Mouse (Mus musculus) MEL (cell line): ENCODE measurements around the gene Cntfr. TPM values are rescaled to one million over a fixed set of nuclear protein-coding genes. Genes with fewer than 3 reads are reported as not detected.

Experiments
- DNase-seq: peaks from one replicate; pipeline ENCODE4 v3.0.0; 2011; ENCODE audit warnings: low read depth, low spot score
- H3K27ac ChIP-seq: 2 replicates; pipeline ENCODE4 v1.5.1; 2012; ENCODE audit warnings: low read depth, mild to moderate bottlenecking, control low read depth, low read length, moderate library complexity; ENCODE audit not compliant: control insufficient read depth
- H3K27me3 ChIP-seq, 2 experiments: fragments of 150-350 bp in 1 of 2; sonication (generic) in 1 of 2; 2 replicates each; pipeline ENCODE4 v1.6.1; 2012; ENCODE audit warnings: low read length in 2 of 2, mild to moderate bottlenecking in 2 of 2, improper control_type of control experiment in 1 of 2, moderate library complexity in 1 of 2; ENCODE audit not compliant: insufficient read depth in 2 of 2, control insufficient read depth in 1 of 2
- H3K36me3 ChIP-seq, 2 experiments: 2 replicates each; pipeline ENCODE4 v1.6.1; 2012 to 2014; ENCODE audit warnings: low read length in 2 of 2, improper control_type of control experiment in 1 of 2, inconsistent platforms in 1 of 2, mild to moderate bottlenecking in 1 of 2; ENCODE audit not compliant: insufficient read depth in 2 of 2, control insufficient read depth in 1 of 2
- H3K4me1 ChIP-seq, 2 experiments: fragments of 150-350 bp in 1 of 2; sonication (generic) in 1 of 2; 2 replicates each; pipeline ENCODE4 v1.6.1; 2012; ENCODE audit warnings: low read length in 2 of 2, improper control_type of control experiment in 1 of 2, mild to moderate bottlenecking in 1 of 2; ENCODE audit not compliant: insufficient read depth in 2 of 2, control insufficient read depth in 1 of 2
- H3K4me3 ChIP-seq, 2 experiments: fragments of 150-350 bp in 1 of 2; sonication (generic) in 1 of 2; 2 replicates each; pipeline ENCODE4 v1.5.1; 2012; ENCODE audit warnings: low read depth in 2 of 2, low read length in 2 of 2, mild to moderate bottlenecking in 2 of 2, moderate library complexity in 2 of 2, control low read depth in 1 of 2, improper control_type of control experiment in 1 of 2; ENCODE audit not compliant: control insufficient read depth in 1 of 2, insufficient read depth in 1 of 2
- H3K79me2 ChIP-seq: 2 replicates; pipeline ENCODE4 v1.6.1; 2012; ENCODE audit warnings: mild to moderate bottlenecking, low read length, moderate library complexity; ENCODE audit not compliant: control insufficient read depth, poor library complexity, insufficient read depth
- H3K9ac ChIP-seq: 2 replicates; pipeline ENCODE4 v1.6.1; 2012; ENCODE audit warnings: low read depth, mild to moderate bottlenecking, control low read depth, low read length, moderate library complexity; ENCODE audit not compliant: control insufficient read depth, poor library complexity, severe bottlenecking
- H3K9me3 ChIP-seq: fragments of 150-350 bp; sonication (generic); replicated peaks from 2 replicates; pipeline ENCODE4 v1.6.1; 2012; ENCODE audit warnings: mild to moderate bottlenecking, low read length, improper control_type of control experiment, moderate library complexity; ENCODE audit not compliant: insufficient read depth
- CHD1 ChIP-seq: IDR thresholded peaks from 2 replicates; pipeline ENCODE4 v1.6.1; 2012; ENCODE audit warnings: low read depth, mild to moderate bottlenecking, inconsistent platforms, low read length, improper control_type of control experiment
- CTCF ChIP-seq, 3 experiments: IDR thresholded peaks in 2 of 3; conservative IDR thresholded peaks in 1 of 3; 2 replicates each; pipeline ENCODE4 v1.5.1; 2011 to 2012; ENCODE audit warnings: low read length in 3 of 3, low read depth in 2 of 3, mild to moderate bottlenecking in 2 of 3, improper control_type of control experiment in 1 of 3, inconsistent platforms in 1 of 3, mixed read lengths in 1 of 3, moderate library complexity in 1 of 3; ENCODE audit not compliant: control insufficient read depth in 1 of 3, insufficient read depth in 1 of 3, poor library complexity in 1 of 3, severe bottlenecking in 1 of 3
- ELF1 ChIP-seq: IDR thresholded peaks from 2 replicates; pipeline ENCODE4 v1.6.1; 2014; ENCODE audit warnings: low read depth, mild to moderate bottlenecking, inconsistent platforms, low read length, improper control_type of control experiment, moderate library complexity
- EP300 ChIP-seq, 2 experiments: IDR thresholded peaks; 2 replicates each; pipeline ENCODE4 v1.6.1; 2011; ENCODE audit warnings: improper control_type of control experiment in 2 of 2, low read length in 2 of 2, low read depth in 1 of 2, mild to moderate bottlenecking in 1 of 2
- GABPA ChIP-seq: IDR thresholded peaks from 2 replicates; pipeline ENCODE4 v1.6.1; 2012; ENCODE audit warnings: low read depth, mild to moderate bottlenecking, inconsistent platforms, low read length, improper control_type of control experiment, moderate library complexity
- JUND ChIP-seq: IDR thresholded peaks from 2 replicates; pipeline ENCODE4 v1.6.1; 2011; ENCODE audit warnings: low read depth, mild to moderate bottlenecking, improper control_type of control experiment, low read length
- MAZ ChIP-seq: IDR thresholded peaks from 2 replicates; pipeline ENCODE4 v1.6.1; 2012; ENCODE audit warnings: low read depth, mild to moderate bottlenecking, inconsistent platforms, low read length, improper control_type of control experiment
- MYB ChIP-seq: IDR thresholded peaks from 2 replicates; pipeline ENCODE4 v1.6.1; 2011; ENCODE audit warnings: mild to moderate bottlenecking, low read depth, low read length, improper control_type of control experiment
- NRF1 ChIP-seq: IDR thresholded peaks from 2 replicates; pipeline ENCODE4 v1.6.1; 2014; ENCODE audit warnings: low read depth, mild to moderate bottlenecking, inconsistent platforms, low read length, improper control_type of control experiment, moderate library complexity; ENCODE audit not compliant: poor library complexity, insufficient read depth, severe bottlenecking
- POLR2A ChIP-seq, 2 experiments: IDR thresholded peaks; 2 replicates each; pipeline ENCODE4 v1.6.1; 2011 to 2012; ENCODE audit warnings: low read length in 2 of 2, mild to moderate bottlenecking in 2 of 2, control low read depth in 1 of 2, improper control_type of control experiment in 1 of 2, low read depth in 1 of 2, moderate library complexity in 1 of 2; ENCODE audit not compliant: control insufficient read depth in 1 of 2, insufficient read depth in 1 of 2, poor library complexity in 1 of 2
- POLR2AphosphoS5 ChIP-seq: IDR thresholded peaks from 2 replicates; pipeline ENCODE4 v1.6.1; 2012; ENCODE audit warnings: low read depth, borderline replicate concordance, mild to moderate bottlenecking, inconsistent platforms, low read length, moderate library complexity, mixed read lengths
- RAD21 ChIP-seq: IDR thresholded peaks from 2 replicates; pipeline ENCODE4 v1.6.1; 2011; ENCODE audit warnings: mild to moderate bottlenecking, low read depth, low read length, improper control_type of control experiment
- SMC3 ChIP-seq: IDR thresholded peaks from 2 replicates; pipeline ENCODE4 v1.6.1; 2011; ENCODE audit warnings: low read depth, low read length, improper control_type of control experiment
- USF2 ChIP-seq, 2 experiments: IDR thresholded peaks; 2 replicates each; pipeline ENCODE4 v1.6.1; 2011 to 2012; ENCODE audit warnings: improper control_type of control experiment in 2 of 2, low read length in 2 of 2, borderline replicate concordance in 1 of 2, inconsistent platforms in 1 of 2, low read depth in 1 of 2, mild to moderate bottlenecking in 1 of 2; ENCODE audit not compliant: insufficient read depth in 1 of 2
- ZC3H11A ChIP-seq: IDR thresholded peaks from 2 replicates; pipeline ENCODE4 v1.6.1; 2012; ENCODE audit warnings: low read depth, mild to moderate bottlenecking, inconsistent platforms, low read length, improper control_type of control experiment
- polyA plus RNA-seq, 2 experiments: library from polyadenylated mRNA; stranded (reverse) in 1 of 2; unstranded in 1 of 2; fragments of >175 nt in 1 of 2; fragments of >200 nt in 1 of 2; gene quantifications; 2 replicates each; pipeline versions ENCODE4 v1.2.1 to v1.2.4; 2012; ENCODE audit warnings: low replicate concordance in 2 of 2, low read depth in 1 of 2; ENCODE audit not compliant: insufficient read length in 2 of 2, insufficient read depth in 1 of 2, missing spikeins in 1 of 2
- total RNA-seq: library from RNA; depleted of rRNA; stranded (reverse); fragments of 300-350 nt; gene quantifications from 2 replicates; pipeline ENCODE4 v1.2.3, GENCODE M21; 2012

Gene Cntfr
- total and polyA plus RNA-seq, 3 experiments: not detected

- TF ChIP-seq SMC3: peak; percentile 36
- TF ChIP-seq POLR2A (IDR thresholded peaks at IDR 0.05; ENCODE audit: control insufficient read depth in 1 of 2, insufficient read depth in 1 of 2, low read depth in 1 of 2, low read length in 2 of 2, poor library complexity in 1 of 2): no peak
- no peak for TF ChIP-seq MAZ
- peak in 2 of 3 experiments; percentile 25 to 29; a peak in 3 of 6 replicates for TF ChIP-seq CTCF (IDR thresholded peaks at IDR 0.05 in 2 of 3, conservative IDR thresholded peaks at IDR 0.05 in 1 of 3; ENCODE audit: control insufficient read depth in 1 of 3, insufficient read depth in 1 of 3, low read depth in 2 of 3, low read length in 3 of 3, poor library complexity in 1 of 3, severe bottlenecking in 1 of 3)
- no peak overlapping the region for H3K9ac ChIP-seq
Observed at GRCm38 (mm10) chr4:41615661-41616599, 81.0 kb downstream of the Cntfr start.

GRCm38 (mm10) chr4:41614156-41614555 lies 82.7 kb downstream of the Cntfr start:
- peaks cover 4 to 8% of the 10 kb centered on the region in 2 experiments for H3K27me3 ChIP-seq
- no peaks in the 10 kb centered on the region for H3K4me1 ChIP-seq
- peak; percentile 93 for TF ChIP-seq SMC3
- no peak for TF ChIP-seq ELF1
- no peak for TF ChIP-seq NRF1
- TF ChIP-seq MYB: no peak
- TF ChIP-seq CTCF (IDR thresholded peaks at IDR 0.05 in 2 of 3, conservative IDR thresholded peaks at IDR 0.05 in 1 of 3; ENCODE audit: control insufficient read depth in 1 of 3, insufficient read depth in 1 of 3, low read depth in 2 of 3, low read length in 3 of 3, poor library complexity in 1 of 3, severe bottlenecking in 1 of 3): peak; percentile 80 to 92 (median 91)
- TF ChIP-seq USF2 (IDR thresholded peaks at IDR 0.05; ENCODE audit: borderline replicate concordance in 1 of 2, insufficient read depth in 1 of 2, low read depth in 1 of 2, low read length in 2 of 2): no peak
- TF ChIP-seq ZC3H11A: peak; percentile 78
- TF ChIP-seq RAD21: peak; percentile 83
- H3K79me2 ChIP-seq: no peaks in the 10 kb centered on the region
- no peaks in the 10 kb centered on the region for H3K36me3 ChIP-seq
- DNase-seq: peak; percentile 70
- H3K9me3 ChIP-seq: no peaks in the 10 kb centered on the region
- H3K4me3 ChIP-seq: no peak overlapping the region
- no peak overlapping the region for H3K27ac ChIP-seq
- H3K9ac ChIP-seq: no peak overlapping the region

More at GRCm38 (mm10) chr4:41615661-41616599, 81.0 kb downstream of the Cntfr start:
- Histone ChIP-seq H3K9me3 (no peaks in the 10 kb centered on the region), H3K27ac (no peak overlapping the region), H3K4me3 (no peak overlapping the region), H3K36me3 (no peaks in the 10 kb centered on the region), H3K4me1 (no peaks in the 10 kb centered on the region), H3K27me3 (peaks cover 4 to 10% of the 10 kb centered on the region in 2 experiments), H3K79me2 (no peaks in the 10 kb centered on the region)
- DNase-seq: peak; percentile 8

GRCm38 (mm10) chr4:41612166-41612565 lies 84.7 kb downstream of the Cntfr start:
- Histone ChIP-seq H3K4me3 (no peak overlapping the region), H3K36me3 (no peaks in the 10 kb centered on the region), H3K27ac (no peak overlapping the region), H3K79me2 (no peaks in the 10 kb centered on the region), H3K4me1 (no peaks in the 10 kb centered on the region), H3K27me3 (peaks cover 2 to 5% of the 10 kb centered on the region in 2 experiments; a peak in 1 of 4 replicates), H3K9ac (no peak overlapping the region), H3K9me3 (no peaks in the 10 kb centered on the region)
- no peak for DNase-seq
- TF ChIP-seq POLR2AphosphoS5: no peak
- no peak for TF ChIP-seq USF2 (IDR thresholded peaks at IDR 0.05; ENCODE audit: borderline replicate concordance in 1 of 2, insufficient read depth in 1 of 2, low read depth in 1 of 2, low read length in 2 of 2)
- TF ChIP-seq CHD1: no peak
- TF ChIP-seq JUND: no peak
- no peak for TF ChIP-seq GABPA
- no peak for TF ChIP-seq EP300 (IDR thresholded peaks at IDR 0.05; ENCODE audit: low read depth in 1 of 2, low read length in 2 of 2)
